Mouse (Mus musculus): Measurements from ENCODE around the gene Efcab14. TPM values are rescaled to one million over a fixed set of nuclear protein-coding genes. Genes with fewer than 3 reads are reported as not detected.

Gene Efcab14
- total RNA-seq, 1 experiment from 2014 or later: 48.6 TPM

GRCm38 (mm10) chr4:115775056-115775455, 37.5 kb downstream of the Efcab14 start:
- no peak for ATAC-seq (replicated peaks; ENCODE audit: low read depth, poor library complexity, severe bottlenecking)

DNA sequence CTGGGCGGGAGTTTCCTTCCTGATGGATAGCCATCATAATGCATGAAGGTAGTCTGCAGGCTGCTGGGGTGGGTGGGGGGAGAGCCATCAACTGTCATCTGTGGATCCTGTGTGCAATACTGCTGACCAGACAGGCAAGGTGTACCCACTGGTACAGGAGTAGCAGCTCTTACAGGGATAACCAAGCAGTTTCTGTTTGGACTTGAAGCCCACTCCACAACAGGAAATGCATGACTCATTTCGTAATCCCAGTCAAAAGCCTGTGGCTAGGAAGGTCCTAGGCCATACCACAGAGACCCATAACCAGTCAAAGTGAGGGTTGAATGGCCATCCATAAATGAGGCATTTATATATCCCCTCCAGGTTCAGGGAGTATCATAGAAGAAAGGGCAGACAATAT, 40.1 kb downstream of the Efcab14 start:
- no peak for ATAC-seq (replicated peaks; ENCODE audit: low read depth, poor library complexity, severe bottlenecking)

DNA sequence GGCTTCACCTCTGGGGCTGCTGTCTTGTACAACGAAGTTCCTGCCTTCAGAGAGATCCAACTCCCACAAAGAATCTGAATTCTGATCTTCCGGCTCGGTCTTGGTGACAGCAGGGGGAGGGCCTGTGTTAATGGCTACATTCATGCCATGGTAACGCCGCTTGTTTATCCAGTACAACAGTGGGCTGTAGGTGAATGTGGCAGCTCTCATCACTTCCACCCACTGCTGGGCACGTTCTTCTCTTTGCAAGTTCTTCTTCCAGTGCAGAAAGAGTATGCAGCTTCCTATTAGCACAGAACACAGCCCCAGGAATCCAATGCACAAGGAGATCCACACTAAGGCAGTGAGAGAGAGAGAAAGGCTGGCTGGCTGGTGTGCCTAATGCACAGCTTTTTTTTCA, 42.7 kb downstream of the Efcab14 start:
- ATAC-seq (replicated peaks; ENCODE audit: low read depth, poor library complexity, severe bottlenecking): no peak

DNA sequence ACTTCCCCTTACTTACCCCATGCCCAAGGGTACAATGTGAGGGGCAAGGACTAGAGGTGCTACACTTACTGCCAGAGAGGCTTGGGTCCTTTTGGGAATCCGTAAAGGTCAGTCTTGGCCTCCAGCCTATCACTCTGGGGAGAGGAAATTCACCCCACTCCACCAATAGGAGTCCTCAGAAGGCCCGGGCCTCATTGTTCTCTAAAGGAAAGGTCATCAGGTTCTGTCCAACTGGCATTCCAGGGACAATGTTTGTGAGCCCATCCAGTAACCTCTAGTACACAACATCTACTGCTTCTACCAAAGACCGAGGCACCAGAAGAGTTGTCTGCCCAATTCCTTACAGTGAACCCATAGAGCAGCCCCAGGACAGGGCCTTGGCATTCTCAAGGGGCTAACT, 43.4 kb downstream of the Efcab14 start, which contains the start of gene Tex38:
Gene Tex38 (minus strand): TSS at position 101 of the 400 bp plus-strand sequence.
- ATAC-seq (replicated peaks; ENCODE audit: low read depth, poor library complexity, severe bottlenecking): no peak

- no peak for ATAC-seq (replicated peaks; ENCODE audit: low read depth, poor library complexity, severe bottlenecking)
Measured at GRCm38 (mm10) chr4:115782026-115782805, 44.7 kb downstream of the Efcab14 start.

GRCm38 (mm10) chr4:115784769-115785510, 47.4 kb downstream of the Efcab14 start, which contains the start of gene Atpaf1:
Gene Atpaf1, plus strand, starts transcription at chr4:115784812.
- peak; percentile 83 for ATAC-seq (replicated peaks; ENCODE audit: low read depth, poor library complexity, severe bottlenecking)

DNA sequence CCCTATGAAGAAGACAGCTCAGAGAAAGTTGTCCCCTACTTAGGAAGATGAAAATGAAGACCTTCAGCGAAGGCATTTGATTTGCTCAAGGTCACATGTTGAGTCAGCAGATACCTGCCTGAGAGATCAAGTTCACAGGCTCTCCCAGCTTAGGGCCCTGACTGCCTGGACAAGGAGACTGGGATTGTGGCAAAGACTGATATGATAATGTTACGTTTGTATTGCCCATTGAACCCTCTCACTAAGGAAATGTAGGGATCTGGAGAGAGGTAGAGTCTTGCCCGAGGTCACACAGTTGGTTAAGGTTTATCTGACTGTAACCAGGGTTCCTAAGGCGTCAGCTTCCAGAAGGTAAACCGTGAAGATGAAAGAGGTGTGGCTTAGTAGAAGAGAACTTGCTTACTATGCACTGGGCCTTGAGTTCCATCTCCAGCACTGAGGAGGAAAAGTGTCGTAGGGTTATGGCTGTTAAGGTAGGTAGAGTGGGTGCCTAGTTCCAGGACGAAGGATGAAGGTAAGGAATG, 48.0 kb downstream of the Efcab14 start:
- no peak; the same call in 1 of the 2 replicates for ATAC-seq (replicated peaks; ENCODE audit: low read depth, poor library complexity, severe bottlenecking)

GRCm38 (mm10) chr4:115790864-115791263, 53.3 kb downstream of the Efcab14 start:
- ATAC-seq (replicated peaks; ENCODE audit: low read depth, poor library complexity, severe bottlenecking): no peak

- no peak for ATAC-seq (replicated peaks; ENCODE audit: low read depth, poor library complexity, severe bottlenecking)
Measured at GRCm38 (mm10) chr4:115795360-115795759, 57.8 kb downstream of the Efcab14 start.

GRCm38 (mm10) chr4:115799981-115800380, 62.4 kb downstream of the Efcab14 start:
- ATAC-seq (replicated peaks; ENCODE audit: low read depth, poor library complexity, severe bottlenecking): no peak

DNA sequence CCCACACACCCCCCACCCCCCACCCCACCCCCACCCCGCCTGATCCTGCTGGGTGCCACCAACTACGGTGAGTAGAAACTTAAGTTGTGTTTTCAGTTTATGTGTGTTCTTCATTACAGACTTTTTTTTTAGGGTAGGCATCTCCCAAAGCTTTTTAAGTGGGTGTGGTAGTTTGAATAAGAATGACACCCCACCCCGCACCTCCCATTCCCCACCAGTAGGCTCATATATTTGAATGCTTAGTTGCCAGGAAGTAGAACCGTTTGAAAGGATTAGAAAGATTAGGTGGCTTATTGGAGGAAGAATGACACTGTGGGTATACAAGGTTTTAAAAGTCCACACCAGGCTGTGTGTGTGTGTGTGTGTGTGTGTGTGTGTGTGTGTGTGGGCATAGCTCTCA, 74.8 kb downstream of the Efcab14 start:
- no peak for ATAC-seq (replicated peaks; ENCODE audit: low read depth, poor library complexity, severe bottlenecking)

- no peak for ATAC-seq (replicated peaks; ENCODE audit: low read depth, poor library complexity, severe bottlenecking)
Measured at GRCm38 (mm10) chr4:115815606-115816005, 78.1 kb downstream of the Efcab14 start.

DNA sequence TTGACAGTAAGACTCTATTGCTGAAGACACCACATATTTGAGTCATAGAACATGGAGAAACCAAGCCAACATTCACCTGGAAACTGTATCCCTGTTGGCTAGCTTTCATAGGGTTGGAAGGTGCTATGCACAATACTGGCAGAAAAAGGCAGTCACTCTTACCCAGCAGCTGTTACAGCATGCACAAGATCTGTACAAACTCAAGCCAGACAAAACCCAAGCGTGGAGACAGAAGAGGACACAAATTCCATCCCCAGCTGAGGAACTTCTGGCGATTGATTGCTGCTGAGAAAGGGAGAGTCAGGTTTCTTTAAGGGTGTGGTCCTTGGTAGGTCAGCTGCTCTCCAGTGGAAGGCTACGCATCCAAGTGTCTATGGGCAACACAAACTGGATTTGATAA, 82.7 kb downstream of the Efcab14 start:
- ATAC-seq (replicated peaks; ENCODE audit: low read depth, poor library complexity, severe bottlenecking): no peak

GRCm38 (mm10) chr4:115820944-115821343, 83.4 kb downstream of the Efcab14 start:
- ATAC-seq (replicated peaks; ENCODE audit: low read depth, poor library complexity, severe bottlenecking): no peak

- no peak for ATAC-seq (replicated peaks; ENCODE audit: low read depth, poor library complexity, severe bottlenecking)
Measured at GRCm38 (mm10) chr4:115821431-115821830, 83.9 kb downstream of the Efcab14 start.

- ATAC-seq (replicated peaks; ENCODE audit: low read depth, poor library complexity, severe bottlenecking): peak; percentile 31; the same call in 1 of the 2 replicates
Measured at GRCm38 (mm10) chr4:115821928-115822327, 84.4 kb downstream of the Efcab14 start.

DNA sequence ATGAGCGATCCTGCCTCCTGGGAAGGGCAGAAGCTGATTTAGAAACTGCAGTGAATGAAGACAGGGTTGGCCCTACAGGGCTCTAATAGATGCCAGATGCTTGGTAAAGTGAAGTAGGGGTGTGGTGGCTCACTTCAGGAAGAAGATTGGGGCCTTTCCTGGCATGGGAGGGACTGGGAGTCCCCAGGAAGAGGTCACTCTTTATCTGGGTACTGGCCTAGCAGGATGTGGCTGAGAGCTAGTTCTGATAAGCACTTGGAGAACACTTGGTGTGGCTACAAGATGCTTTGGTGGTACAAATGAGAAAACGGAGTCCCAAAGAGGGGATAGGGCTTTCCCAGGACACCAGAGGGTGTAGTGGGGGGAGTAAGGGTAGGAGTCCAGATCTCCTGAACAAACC, 86.6 kb downstream of the Efcab14 start:
- peak; percentile 27 for ATAC-seq (replicated peaks; ENCODE audit: low read depth, poor library complexity, severe bottlenecking)

- no peak for ATAC-seq (replicated peaks; ENCODE audit: low read depth, poor library complexity, severe bottlenecking)
Measured at GRCm38 (mm10) chr4:115825271-115825670, 87.7 kb downstream of the Efcab14 start.
